Mouse (Mus musculus) embryonic fibroblast, embryonic 13.5 days (primary cell): ENCODE measurements at regions not wholly inside any gene's neighbourhood (a gene's known extent, or its start where the extent isn't known, plus 50 kb on each side); places are given as distances from the start of the nearest gene placed in this dataset.

Source experiments
- CTCF ChIP-seq: IDR thresholded peaks from 2 replicates; pipeline ENCODE4 v1.5.1; 2011; ENCODE audit warnings: mild to moderate bottlenecking, control low read depth, low read length, moderate library complexity, borderline replicate concordance; ENCODE audit not compliant: insufficient read depth
- POLR2A ChIP-seq: IDR thresholded peaks from 2 replicates; pipeline ENCODE4 v1.6.1; 2011; ENCODE audit warnings: low read depth, mild to moderate bottlenecking, control low read depth, low read length, moderate library complexity

DNA sequence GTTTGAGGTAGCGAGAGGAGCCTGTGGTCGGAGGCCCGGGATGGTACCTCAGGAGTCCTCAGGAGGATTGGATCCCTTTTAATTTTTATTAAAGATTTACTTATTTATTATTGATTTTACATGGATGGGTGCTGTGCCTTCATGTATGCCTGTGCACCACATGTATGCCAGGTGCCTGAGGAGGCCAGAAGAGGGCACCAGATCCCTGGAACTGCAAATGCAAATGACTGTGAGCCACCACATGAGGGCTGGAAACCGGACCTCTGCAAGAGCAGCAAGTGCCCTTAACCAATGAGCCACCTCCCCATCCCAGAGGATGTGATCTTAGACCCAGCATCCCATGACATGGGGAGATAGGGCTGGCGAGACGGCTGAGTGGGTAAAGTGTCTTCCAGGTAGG is 76.3 kb upstream of the Kcng1 start:
- TF ChIP-seq CTCF (no peak), POLR2A (no peak)
